Mouse (Mus musculus) CH12.LX (cell line): Measurements from ENCODE around the gene Tbc1d23. TPM values are rescaled to one million over a fixed set of nuclear protein-coding genes. Genes with fewer than 3 reads are reported as not detected.

ENCODE experiments used
- DNase-seq: peaks from one replicate; pipeline ENCODE4 v3.0.0-alpha.2; 2013; ENCODE audit errors: extremely low read depth
- H3K27ac ChIP-seq: 2 replicates; pipeline ENCODE4 v1.5.1; 2012; ENCODE audit warnings: low read depth, mild to moderate bottlenecking, control low read depth, moderate library complexity; ENCODE audit not compliant: insufficient read depth
- H3K27me3 ChIP-seq: replicated peaks from 2 replicates; pipeline ENCODE3; 2012; ENCODE audit warnings: inconsistent platforms
- H3K36me3 ChIP-seq, 2 experiments: replicated peaks in 1 of 2; 2 replicates each; pipeline versions ENCODE3 to v1.6.1; 2012; ENCODE audit warnings: inconsistent platforms in 1 of 2, low read length in 1 of 2, mild to moderate bottlenecking in 1 of 2, mixed read lengths in 1 of 2, moderate library complexity in 1 of 2; ENCODE audit not compliant: control insufficient read depth in 1 of 2, insufficient read depth in 1 of 2
- H3K4me1 ChIP-seq, 2 experiments: 2 replicates each; pipeline ENCODE4 v1.6.1; 2012; ENCODE audit warnings: inconsistent platforms in 1 of 2, moderate library complexity in 1 of 2; ENCODE audit not compliant: insufficient read depth in 2 of 2, control insufficient read depth in 1 of 2
- H3K4me2 ChIP-seq: 2 replicates; pipeline ENCODE4 v1.6.1; 2012; ENCODE audit warnings: low read depth, mild to moderate bottlenecking, control low read depth; ENCODE audit not compliant: poor library complexity, insufficient read depth, severe bottlenecking
- H3K4me3 ChIP-seq, 3 experiments: fragments of 150-350 bp in 1 of 3; sonication (generic) in 1 of 3; replicated peaks in 1 of 3; 2 replicates each; pipeline versions ENCODE3 to v1.5.1; 2011 to 2012; ENCODE audit warnings: low read depth in 2 of 3, low read length in 2 of 3, mild to moderate bottlenecking in 2 of 3, moderate library complexity in 2 of 3, control low read depth in 1 of 3, improper control_type of control experiment in 1 of 3, inconsistent platforms in 1 of 3, mixed read lengths in 1 of 3; ENCODE audit not compliant: poor library complexity in 1 of 3
- H3K79me2 ChIP-seq: replicated peaks from 2 replicates; pipeline ENCODE4 v1.6.1; 2012; ENCODE audit warnings: mild to moderate bottlenecking, moderate library complexity; ENCODE audit not compliant: control insufficient read depth, poor library complexity, insufficient read depth, severe bottlenecking; ENCODE audit errors: extremely low read depth
- H3K9ac ChIP-seq: 2 replicates; pipeline ENCODE4 v1.6.1; 2012; ENCODE audit warnings: low read depth, mild to moderate bottlenecking, control low read depth, moderate library complexity; ENCODE audit not compliant: insufficient read depth
- H3K9me3 ChIP-seq: replicated peaks from 2 replicates; pipeline ENCODE3; 2012; ENCODE audit warnings: low read length, inconsistent platforms, mixed read lengths
- BHLHE40 ChIP-seq: IDR thresholded peaks from 2 replicates; pipeline ENCODE4 v1.6.1; 2011; ENCODE audit warnings: mild to moderate bottlenecking, low read depth, low read length, improper control_type of control experiment
- CHD1 ChIP-seq: IDR thresholded peaks from 2 replicates; pipeline ENCODE4 v1.6.1; 2012; ENCODE audit warnings: low read depth, low read length, improper control_type of control experiment, inconsistent platforms
- CHD2 ChIP-seq: IDR thresholded peaks from 2 replicates; pipeline ENCODE4 v1.6.1; 2011; ENCODE audit warnings: low read length, improper control_type of control experiment
- E2F4 ChIP-seq: IDR thresholded peaks from 2 replicates; pipeline ENCODE4 v1.6.1; 2011; ENCODE audit warnings: low read depth, low read length, improper control_type of control experiment; ENCODE audit not compliant: insufficient replicate concordance
- EP300 ChIP-seq: IDR thresholded peaks from 2 replicates; pipeline ENCODE4 v1.6.1; 2011; ENCODE audit warnings: low read length, improper control_type of control experiment
- GABPA ChIP-seq: IDR thresholded peaks from 2 replicates; pipeline ENCODE4 v1.6.1; 2012; ENCODE audit warnings: low read depth, low read length, improper control_type of control experiment, inconsistent platforms; ENCODE audit not compliant: insufficient replicate concordance
- HCFC1 ChIP-seq: IDR thresholded peaks from 2 replicates; pipeline ENCODE4 v1.6.1; 2012; ENCODE audit warnings: low read depth, mild to moderate bottlenecking, inconsistent platforms, low read length, improper control_type of control experiment
- IRF4 ChIP-seq: IDR thresholded peaks from 2 replicates; pipeline ENCODE4 v1.6.1; 2014; ENCODE audit warnings: low read depth, mild to moderate bottlenecking, inconsistent platforms, low read length, improper control_type of control experiment
- KAT2A ChIP-seq: IDR thresholded peaks from 2 replicates; pipeline ENCODE4 v1.6.1; 2012; ENCODE audit warnings: low read length, improper control_type of control experiment, inconsistent platforms; ENCODE audit not compliant: insufficient replicate concordance
- MAX ChIP-seq: IDR thresholded peaks from 2 replicates; pipeline ENCODE4 v1.6.1; 2011; ENCODE audit warnings: low read length, improper control_type of control experiment
- MAZ ChIP-seq: IDR thresholded peaks from 2 replicates; pipeline ENCODE4 v1.6.1; 2012; ENCODE audit warnings: low read depth, mild to moderate bottlenecking, inconsistent platforms, low read length, improper control_type of control experiment, moderate library complexity
- MEF2A ChIP-seq: IDR thresholded peaks from 2 replicates; pipeline ENCODE4 v1.6.1; 2014; ENCODE audit warnings: low read depth, mild to moderate bottlenecking, inconsistent platforms, low read length, improper control_type of control experiment, borderline replicate concordance
- MXI1 ChIP-seq: IDR thresholded peaks from 2 replicates; pipeline ENCODE4 v1.6.1; 2011; ENCODE audit warnings: mild to moderate bottlenecking, low read depth, low read length, improper control_type of control experiment
- NRF1 ChIP-seq: IDR thresholded peaks from 2 replicates; pipeline ENCODE4 v1.6.1; 2014; ENCODE audit warnings: low read depth, mild to moderate bottlenecking, inconsistent platforms, low read length, improper control_type of control experiment, moderate library complexity
- POLR2AphosphoS2 ChIP-seq: IDR thresholded peaks from 2 replicates; pipeline ENCODE4 v1.6.1; 2011; ENCODE audit warnings: low read depth, low read length, improper control_type of control experiment
- TBP ChIP-seq: conservative IDR thresholded peaks from 2 replicates; pipeline ENCODE4 v1.6.1; 2011; ENCODE audit warnings: low read depth, low read length, improper control_type of control experiment
- UBTF ChIP-seq: IDR thresholded peaks from 2 replicates; pipeline ENCODE4 v1.6.1; 2012; ENCODE audit warnings: low read depth, mild to moderate bottlenecking, inconsistent platforms, low read length, improper control_type of control experiment, moderate library complexity
- ZNF384 ChIP-seq: IDR thresholded peaks from 2 replicates; pipeline ENCODE4 v1.6.1; 2012; ENCODE audit warnings: low read depth, low read length, improper control_type of control experiment, inconsistent platforms
- dilution Hi-C: fragments of 300-500 bp; cut with MboI; formaldehyde crosslinking; loops from 2 replicates; pipeline ENCODE4 v1.14.3; 2020; ENCODE audit warnings: low sequenced_read_pairs; ENCODE audit not compliant: extremely low pct_unique_long_range_greater_than_20kb, extremely low pct_ligation_motif_present
- in situ Hi-C: fragments of 300-500 bp; cut with MboI; formaldehyde crosslinking; loops from 3 replicates; pipeline ENCODE4 v1.14.3; 2019; ENCODE audit warnings: low sequenced_read_pairs, low pct_ligation_motif_present, low pct_unique_long_range_greater_than_20kb, mixed read lengths
- polyA plus RNA-seq: library from polyadenylated mRNA; unstranded; fragments of >175 nt; gene quantifications from 2 replicates; pipeline ENCODE4 v1.2.1, GENCODE M21; 2012; ENCODE audit warnings: low read depth; ENCODE audit not compliant: insufficient read length
- total RNA-seq, 2 experiments: library from RNA; depleted of rRNA; stranded (reverse); fragments of 300-350 nt in 1 of 2; fragments of >200 nt in 1 of 2; gene quantifications; 2 replicates each; pipeline ENCODE4 v1.2.3; 2012 to 2014

Tbc1d23 gene
- total and polyA plus RNA-seq, 3 experiments = 21.2 to 38.8 (median 31.5) TPM

GRCm38 (mm10) chr16:57130752-57131400 is 100.4 kb downstream of the Tbc1d23 start (continued):
- TF ChIP-seq UBTF = no peak
- TF ChIP-seq KAT2A = no peak
- TF ChIP-seq POLR2AphosphoS2 = no peak
- peak; percentile 50 for TF ChIP-seq BHLHE40
- TF ChIP-seq GABPA = no peak
- no peak for TF ChIP-seq HCFC1
- TF ChIP-seq MEF2A = 0 out of 2 replicates have a peak, but pooled peaks have one; percentile 21
- TF ChIP-seq, all 38 proteins: peak for 10

DNA sequence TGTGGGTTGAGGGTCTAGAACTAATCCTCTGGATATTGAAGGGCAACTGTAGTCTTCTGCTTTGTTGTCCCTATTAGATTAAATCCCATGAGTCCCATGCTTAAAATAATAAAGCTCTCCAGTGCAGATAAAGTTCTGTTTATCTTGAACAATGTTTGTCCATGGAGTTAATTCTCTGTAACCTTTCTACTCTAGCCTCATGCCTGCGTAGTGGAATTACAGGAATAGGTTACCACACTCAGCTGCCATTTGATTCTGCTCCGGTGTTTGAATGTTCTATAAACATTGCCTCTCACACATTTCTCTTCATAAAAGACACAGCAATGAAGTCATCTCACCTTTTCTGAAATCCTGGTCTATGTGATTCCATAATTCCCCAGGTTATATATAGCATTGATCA is 103.5 kb downstream of the Tbc1d23 start:
- in situ Hi-C loops (no loop called here), dilution Hi-C loops (no loop called here)
- no peak overlapping the region for H3K4me3 ChIP-seq
- 0 out of 2 replicates have a peak overlapping the region, but pooled peaks have one; percentile 14 for H3K9ac ChIP-seq
- H3K4me2 ChIP-seq = no peak overlapping the region
- H3K27ac ChIP-seq = no peak overlapping the region
- no peak for DNase-seq
- no peaks in the 10 kb centered on the region for H3K27me3 ChIP-seq
- H3K79me2 ChIP-seq = peaks cover 81% of the 10 kb centered on the region
- peaks cover 4 to 59% of the 10 kb centered on the region in 2 experiments for H3K36me3 ChIP-seq
- H3K4me1 ChIP-seq = peaks cover 20 to 86% of the 10 kb centered on the region in 2 experiments; a peak in 3 of 4 replicates
- TF ChIP-seq EP300 (no peak), TBP (no peak), E2F4 (no peak), MXI1 (no peak), NRF1 (no peak), CHD2 (no peak), IRF4 (no peak), HCFC1 (no peak), GABPA (no peak), CHD1 (no peak), MAX (no peak)
- no peaks in the 10 kb centered on the region for H3K9me3 ChIP-seq

DNA sequence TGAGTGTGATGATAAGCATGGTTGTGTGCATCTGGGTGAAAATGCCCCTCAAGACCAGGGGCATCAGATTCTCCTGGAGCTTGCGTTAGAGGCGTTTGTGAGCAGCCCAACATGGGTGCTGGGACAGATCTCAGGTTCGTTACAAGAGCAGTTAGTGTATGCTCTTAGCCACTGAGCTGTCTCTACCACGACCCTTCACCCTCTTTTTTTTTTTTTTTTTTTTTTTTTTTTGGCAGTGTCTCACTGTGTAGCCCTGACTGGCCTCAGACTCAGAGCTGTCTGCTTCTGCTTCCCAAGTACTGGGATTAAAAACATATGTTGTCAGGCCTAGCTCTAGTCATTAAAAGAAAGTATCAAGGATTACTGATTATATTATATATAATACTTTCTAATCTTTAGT is 105.0 kb downstream of the Tbc1d23 start:
- dilution Hi-C loops = no loop called here
- Histone ChIP-seq H3K4me1 (peaks cover 10 to 71% of the 10 kb centered on the region in 2 experiments; a peak in 3 of 4 replicates), H3K4me3 (no peak overlapping the region), H3K79me2 (peaks cover 81% of the 10 kb centered on the region), H3K4me2 (no peak overlapping the region), H3K27me3 (no peaks in the 10 kb centered on the region), H3K27ac (no peak overlapping the region), H3K9me3 (no peaks in the 10 kb centered on the region), H3K9ac (no peak overlapping the region), H3K36me3 (peaks cover 4 to 45% of the 10 kb centered on the region in 2 experiments)
- in situ Hi-C loops = no loop called here
- DNase-seq = no peak
- TF ChIP-seq KAT2A (no peak), IRF4 (no peak), MAZ (no peak), ZNF384 (peak; percentile 80)
